Mouse (Mus musculus) thymus, adult 2 months (tissue): ENCODE results near the gene Pde4d. TPM values are rescaled to one million over a fixed set of nuclear protein-coding genes. Genes with fewer than 3 reads are reported as not detected.

Experiments used
- DNase-seq: peaks from one replicate; pipeline ENCODE4 v3.0.0; 2021
- H3K27ac ChIP-seq: fragments of 200-500 bp; 2 replicates; pipeline ENCODE4 v1.5.1; 2012; ENCODE audit warnings: low read length, control low read depth; ENCODE audit not compliant: control insufficient read depth, insufficient read depth
- H3K27me3 ChIP-seq: fragments of 200-500 bp; 2 replicates; pipeline ENCODE4 v1.6.1; 2012; ENCODE audit warnings: mild to moderate bottlenecking, low read length, moderate library complexity, mixed read lengths; ENCODE audit not compliant: control insufficient read depth, insufficient read depth
- H3K36me3 ChIP-seq: fragments of 200-500 bp; 2 replicates; pipeline ENCODE4 v1.6.1; 2012; ENCODE audit warnings: mild to moderate bottlenecking, low read length, moderate library complexity; ENCODE audit not compliant: control insufficient read depth, insufficient read depth
- H3K4me1 ChIP-seq: fragments of 200-500 bp; replicated peaks from 2 replicates; pipeline ENCODE4 v1.6.1; 2012; ENCODE audit warnings: low read length; ENCODE audit not compliant: control insufficient read depth, insufficient read depth
- H3K4me3 ChIP-seq: fragments of 200-500 bp; 2 replicates; pipeline ENCODE4 v1.5.1; 2012; ENCODE audit warnings: mild to moderate bottlenecking, low read length, control low read depth, moderate library complexity; ENCODE audit not compliant: control insufficient read depth, insufficient read depth
- CTCF ChIP-seq: fragments of 200-500 bp; IDR thresholded peaks from 2 replicates; pipeline ENCODE4 v1.5.1; 2012; ENCODE audit warnings: mild to moderate bottlenecking, control low read depth, low read length, moderate library complexity, borderline replicate concordance; ENCODE audit not compliant: control insufficient read depth, poor library complexity, insufficient read depth; ENCODE audit errors: extremely low read depth
- POLR2A ChIP-seq: fragments of 200-500 bp; IDR thresholded peaks from 2 replicates; pipeline ENCODE4 v1.6.1; 2012; ENCODE audit warnings: mild to moderate bottlenecking, low read length, control low read depth, moderate library complexity; ENCODE audit not compliant: control insufficient read depth, poor library complexity, insufficient read depth; ENCODE audit errors: extremely low read depth
- WGBS: fragments of 180-500 bp; shearing (Covaris S2); methylation state at CpG from one replicate; pipeline ENCODE4 v1.1.7; 2018; 5-methylcytosine and 5-hydroxymethylcytosine counted together
- polyA plus RNA-seq: library from polyadenylated mRNA; depleted of rRNA; stranded (reverse); fragments of >200 nt; gene quantifications from 2 replicates; pipeline ENCODE4 v1.2.3, GENCODE M21; 2012

The Pde4d gene
- polyA plus RNA-seq, 1 experiment: 35.2 TPM

GRCm38 (mm10) chr13:109927782-109928181 is 1478.0 kb downstream of the Pde4d start:
- H3K4me3 ChIP-seq: no peak overlapping the region
- WGBS: 55% methylated on average over 2 of the region's 2 CpGs
- TF ChIP-seq CTCF (no peak), POLR2A (no peak)
- no peak overlapping the region for H3K27ac ChIP-seq
- no peaks in the 10 kb centered on the region; the same call in 1 of the 2 replicates for H3K36me3 ChIP-seq
- DNase-seq: no peak
- H3K4me1 ChIP-seq: peaks cover 9% of the 10 kb centered on the region
- H3K27me3 ChIP-seq: no peaks in the 10 kb centered on the region

GRCm38 (mm10) chr13:109932688-109933087 is 1482.9 kb downstream of the Pde4d start:
- H3K4me3 ChIP-seq: no peak overlapping the region
- TF ChIP-seq POLR2A: no peak
- TF ChIP-seq CTCF: no peak
- H3K27ac ChIP-seq: no peak overlapping the region
- 57% methylated on average over 13 of the region's 13 CpGs for WGBS
- DNase-seq: no peak
- no peaks in the 10 kb centered on the region for H3K27me3 ChIP-seq
- H3K36me3 ChIP-seq: peaks cover 39% of the 10 kb centered on the region
- no peaks in the 10 kb centered on the region for H3K4me1 ChIP-seq

GRCm38 (mm10) chr13:109933554-109933953 is 1483.8 kb downstream of the Pde4d start:
- 87% methylated on average over 7 of the region's 7 CpGs for WGBS
- no peak overlapping the region for H3K27ac ChIP-seq
- no peaks in the 10 kb centered on the region for H3K27me3 ChIP-seq
- H3K4me1 ChIP-seq: no peaks in the 10 kb centered on the region
- peaks cover 47% of the 10 kb centered on the region for H3K36me3 ChIP-seq
- no peak for DNase-seq
- H3K4me3 ChIP-seq: no peak overlapping the region
- TF ChIP-seq POLR2A (no peak), CTCF (no peak)

- Histone ChIP-seq H3K27ac (no peak overlapping the region), H3K36me3 (peaks cover 79% of the 10 kb centered on the region), H3K4me3 (no peak overlapping the region), H3K27me3 (no peaks in the 10 kb centered on the region), H3K4me1 (no peaks in the 10 kb centered on the region)
- no peak for DNase-seq
- 92% methylated on average over 5 of the region's 5 CpGs for WGBS
- TF ChIP-seq POLR2A: no peak
- TF ChIP-seq CTCF: no peak
Observed at GRCm38 (mm10) chr13:109936866-109937265, 1487.1 kb downstream of the Pde4d start.

GRCm38 (mm10) chr13:109944822-109945551 is 1495.2 kb downstream of the Pde4d start:
- Histone ChIP-seq H3K27me3 (no peaks in the 10 kb centered on the region), H3K36me3 (peaks cover 93% of the 10 kb centered on the region), H3K4me3 (no peak overlapping the region), H3K27ac (no peak overlapping the region), H3K4me1 (no peaks in the 10 kb centered on the region)
- TF ChIP-seq CTCF (no peak), POLR2A (no peak)
- no peak for DNase-seq
- 95% methylated on average over 7 of the region's 7 CpGs for WGBS

GRCm38 (mm10) chr13:109951466-109951865 is 1501.7 kb downstream of the Pde4d start:
- Histone ChIP-seq H3K4me1 (no peaks in the 10 kb centered on the region), H3K27ac (no peak overlapping the region), H3K27me3 (no peaks in the 10 kb centered on the region), H3K4me3 (no peak overlapping the region), H3K36me3 (peaks cover 86% of the 10 kb centered on the region)
- 94% methylated on average over 14 of the region's 14 CpGs for WGBS
- DNase-seq: no peak
- TF ChIP-seq POLR2A (no peak), CTCF (no peak)

GRCm38 (mm10) chr13:109954189-109954588 is 1504.4 kb downstream of the Pde4d start:
- 90% methylated on average over 8 of the region's 8 CpGs for WGBS

More at GRCm38 (mm10) chr13:109954189-109954588, 1504.4 kb downstream of the Pde4d start:
- no peak for DNase-seq
- H3K4me1 ChIP-seq: no peaks in the 10 kb centered on the region
- H3K27me3 ChIP-seq: no peaks in the 10 kb centered on the region
- TF ChIP-seq CTCF (no peak), POLR2A (no peak)
- peaks cover 59% of the 10 kb centered on the region for H3K36me3 ChIP-seq
- no peak overlapping the region for H3K4me3 ChIP-seq
- H3K27ac ChIP-seq: no peak overlapping the region
